Mouse (Mus musculus) left cerebral cortex, postnatal 14 days (tissue): ENCODE results near the gene Pbxip1. TPM values are rescaled to one million over a fixed set of nuclear protein-coding genes. Genes with fewer than 3 reads are reported as not detected.
"Not testable (repeated sequence)": the region's sequence is repeated elsewhere in the genome, so short reads cannot be mapped to it uniquely, and the experiment has no call there.

Source experiments
- DNase-seq, 2 experiments: peaks; one replicate each; pipeline ENCODE4 v3.0.0; 2021 to 2022; ENCODE audit warnings: low spot score in 2 of 2, mixed read lengths in 1 of 2
- intact Hi-C: fragments of 180-260 bp; cut with DNase I; formaldehyde crosslinking; loops from one replicate; pipeline ENCODE4 v1.15.1; 2025
- total RNA-seq, 2 experiments: library from RNA; stranded (reverse); gene quantifications; 2 replicates each; pipeline ENCODE4 v1.2.3; 2021

Gene Pbxip1
- total RNA-seq, 2 experiments from 2014 or later: 39.5 to 40.3 TPM

- intact Hi-C loops: no loop called here
These were observed 11.4 kb upstream of the Pbxip1 start for GRCm38 (mm10) chr3:89425141-89425525.

GRCm38 (mm10) chr3:89425876-89426275, 10.6 kb upstream of the Pbxip1 start:
- no peak for DNase-seq
- intact Hi-C loops: no loop called here

More at GRCm38 (mm10) chr3:89425141-89425525, 11.4 kb upstream of the Pbxip1 start:
- no peak for DNase-seq

- intact Hi-C loops, DNase-seq: not testable (repeated sequence)
These were observed 7.5 kb upstream of the Pbxip1 start for GRCm38 (mm10) chr3:89429021-89429420.

GRCm38 (mm10) chr3:89430171-89431159, 6.0 kb upstream of the Pbxip1 start, which contains the start of gene Pygo2:
Gene Pygo2, plus strand, starts transcription at chr3:89430214.
- intact Hi-C loops: no loop called here
- peak; percentile 96 to 97 for DNase-seq

GRCm38 (mm10) chr3:89432606-89433005, 3.9 kb upstream of the Pbxip1 start:
- intact Hi-C loops: no loop called here
- no peak for DNase-seq

- intact Hi-C loops: no loop called here
- DNase-seq: no peak
These were observed 2.0 kb upstream of the Pbxip1 start for GRCm38 (mm10) chr3:89434532-89434931.

- no peak for DNase-seq
These were observed 1.5 kb upstream of the Pbxip1 start for GRCm38 (mm10) chr3:89435041-89435440.

GRCm38 (mm10) chr3:89437269-89437668, 763 bp downstream of the Pbxip1 start:
- intact Hi-C loops: no loop called here
- peak; percentile 34 to 47 for DNase-seq

More at GRCm38 (mm10) chr3:89435041-89435440, 1.5 kb upstream of the Pbxip1 start:
- intact Hi-C loops: no loop called here

- intact Hi-C loops: no loop called here
These were observed 4.2 kb downstream of the Pbxip1 start for GRCm38 (mm10) chr3:89440691-89441090.

GRCm38 (mm10) chr3:89448720-89449537, 12.4 kb downstream of the Pbxip1 start:
- intact Hi-C loops: no loop called here
- DNase-seq: no peak

More at GRCm38 (mm10) chr3:89440691-89441090, 4.2 kb downstream of the Pbxip1 start:
- DNase-seq: no peak

GRCm38 (mm10) chr3:89449541-89449940, 13.0 kb downstream of the Pbxip1 start:
- intact Hi-C loops: no loop called here
- peak; percentile 70 to 78 for DNase-seq

- intact Hi-C loops: loop anchor here (5.0 to 10.0 kb wide), 3 partner anchors 35 to 403 kb away; partner anchors contain the start of gene Chrnb2
- no peak for DNase-seq
These were observed 15.4 kb downstream of the Pbxip1 start for GRCm38 (mm10) chr3:89451916-89452315.

- DNase-seq: no peak
- intact Hi-C loops: loop anchor here (5.0 to 10.0 kb wide), 3 partner anchors 33 to 400 kb away; partner anchors contain the start of gene Chrnb2
These were observed 18.1 kb downstream of the Pbxip1 start, which contains the start of gene Pmvk for GRCm38 (mm10) chr3:89454401-89455177. Gene Pmvk, plus strand, starts transcription at chr3:89454541.

- intact Hi-C loops: loop anchor here (10.0 kb wide), 1 partner anchor 399 kb away; no protein-coding TSS in a partner anchor
- no peak for DNase-seq
These were observed 19.3 kb downstream of the Pbxip1 start for GRCm38 (mm10) chr3:89455786-89456285.

GRCm38 (mm10) chr3:89456726-89457665, 20.5 kb downstream of the Pbxip1 start:
- intact Hi-C loops: loop anchor here (10.0 kb wide), 1 partner anchor 398 kb away; no protein-coding TSS in a partner anchor
- DNase-seq: peak in 1 of 2 experiments; percentile 59

GRCm38 (mm10) chr3:89458372-89458964, 22.0 kb downstream of the Pbxip1 start:
- DNase-seq: no peak
- intact Hi-C loops: loop anchor here (10.0 kb wide), 1 partner anchor 396 kb away; no protein-coding TSS in a partner anchor
